Mouse (Mus musculus) midbrain, embryonic 11.5 days (tissue): ENCODE data around the gene Fam208a. TPM values are rescaled to one million over a fixed set of nuclear protein-coding genes. Genes with fewer than 3 reads are reported as not detected.

Experiments used
- ATAC-seq: fragments of 200-750 bp; cut with Nextera tagmentation; 2 replicates; pipeline ENCODE4 v1.8.0; 2017; ENCODE audit warnings: moderate TSS enrichment, moderate library complexity; ENCODE audit not compliant: low FRiP score
- DNase-seq: peaks from one replicate; pipeline ENCODE4 v3.0.0; 2015; ENCODE audit warnings: low spot score; ENCODE audit errors: missing footprints
- H3K27ac ChIP-seq: fragments of 300-500 bp; sonication (generic); 2 replicates; pipeline ENCODE4 v1.5.1; 2014; ENCODE audit warnings: low read depth, low read length
- H3K27me3 ChIP-seq: fragments of 300-500 bp; sonication (generic); 2 replicates; pipeline ENCODE4 v1.6.1; 2014; ENCODE audit warnings: mild to moderate bottlenecking, low read length, moderate library complexity, mixed read lengths; ENCODE audit not compliant: control insufficient read depth, insufficient read depth
- H3K36me3 ChIP-seq: fragments of 300-500 bp; sonication (generic); 2 replicates; pipeline ENCODE4 v1.6.1; 2014; ENCODE audit warnings: mild to moderate bottlenecking, low read length, moderate library complexity, mixed read lengths; ENCODE audit not compliant: control insufficient read depth, insufficient read depth
- H3K4me1 ChIP-seq: fragments of 300-500 bp; sonication (generic); 2 replicates; pipeline ENCODE4 v1.6.1; 2014; ENCODE audit warnings: low read length; ENCODE audit not compliant: control insufficient read depth, insufficient read depth
- H3K4me2 ChIP-seq: fragments of 300-500 bp; sonication (generic); 2 replicates; pipeline ENCODE4 v1.6.1; 2014; ENCODE audit warnings: mild to moderate bottlenecking, moderate library complexity
- H3K4me3 ChIP-seq: fragments of 300-500 bp; sonication (generic); 2 replicates; pipeline ENCODE4 v1.5.1; 2014; ENCODE audit warnings: low read depth, low read length
- H3K9ac ChIP-seq: fragments of 300-500 bp; sonication (generic); 2 replicates; pipeline ENCODE4 v1.6.1; 2014; ENCODE audit warnings: low read length
- H3K9me3 ChIP-seq: fragments of 300-500 bp; sonication (generic); 2 replicates; pipeline ENCODE4 v1.6.1; 2016; ENCODE audit warnings: low read length; ENCODE audit not compliant: control insufficient read depth
- whole genome bisulfite sequencing: fragments of 180-500 bp; shearing (Covaris S2); extraction: QIAGEN DNeasy Blood & Tissue Kit; methylation state at CpG from one replicate; pipeline ENCODE4 v1.1.7; 2014; 5-methylcytosine and 5-hydroxymethylcytosine counted together
- polyA plus RNA-seq: library from polyadenylated mRNA; unstranded; fragments of >200 nt; fragmentation: Nextera tagmentation; extraction: Ambion mirVana; gene quantifications from 2 replicates; pipeline ENCODE4 v1.2.1, GENCODE M21; 2014

Fam208a gene
- polyA plus RNA-seq: 10.5 and 13.8 TPM in 2 replicates

DNA sequence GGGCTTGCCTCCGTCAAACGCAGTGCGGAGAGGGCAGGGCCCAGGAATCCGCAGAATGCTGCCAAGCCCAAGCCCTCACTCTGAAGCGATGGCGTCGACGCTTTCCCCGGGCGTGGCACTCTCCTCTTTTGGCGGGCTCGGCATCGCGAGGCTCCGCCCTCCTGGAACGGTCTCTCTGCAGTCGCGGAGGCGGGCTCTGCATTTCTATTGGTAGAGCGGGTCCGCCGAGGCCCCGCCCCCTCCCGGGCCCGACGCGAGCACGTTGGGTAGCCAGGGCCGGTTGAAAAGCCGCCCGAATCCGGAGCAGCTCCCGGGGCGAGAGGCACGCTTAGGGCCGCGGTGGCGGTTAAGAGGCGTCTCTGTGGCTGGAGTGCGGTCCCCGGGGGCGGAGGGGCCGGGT is at the start of gene Fam208a:
Gene Fam208a (plus strand): TSS at position 262 of the 400 bp plus-strand sequence.
- Histone ChIP-seq H3K27me3 (peaks cover 6% of the 10 kb centered on the region; the same call in 1 of the 2 replicates), H3K4me3 (peak within 1 kb of the TSS; percentile 64), H3K9me3 (peaks cover 5% of the 10 kb centered on the region; the same call in 1 of the 2 replicates), H3K27ac (peak within 1 kb of the TSS; percentile 91), H3K4me2 (peak within 1 kb of the TSS; percentile 63), H3K9ac (peak within 1 kb of the TSS; percentile 95), H3K36me3 (no peaks in the 10 kb centered on the region), H3K4me1 (peaks cover 2% of the 10 kb centered on the region; the same call in 1 of the 2 replicates)
- ATAC-seq (peak; percentile 95), DNase-seq (no peak)
- WGBS: 2% methylated on average over 43 of the region's 43 CpGs

DNA sequence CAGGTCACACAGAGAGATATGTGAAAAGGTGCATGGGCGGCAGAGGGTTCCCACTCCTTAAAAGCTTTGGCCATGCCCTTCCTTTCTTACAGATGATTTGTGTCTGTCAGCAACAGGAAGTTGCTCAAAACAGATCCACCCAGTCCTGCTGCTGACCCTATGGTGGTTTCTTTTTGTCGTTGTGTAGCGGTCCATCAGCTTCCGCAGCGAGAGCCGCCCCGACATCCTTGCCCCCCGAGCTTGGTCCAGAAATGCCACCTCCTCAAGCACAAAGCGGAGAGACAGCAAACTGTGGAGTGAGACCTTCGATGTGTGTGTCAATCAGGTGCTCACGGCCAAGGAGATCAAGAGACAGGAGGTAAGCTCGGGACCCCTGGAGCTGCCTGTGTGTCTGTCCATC is 49.2 kb upstream of the Fam208a start:
- H3K27me3 ChIP-seq: no peaks in the 10 kb centered on the region
- DNase-seq (no peak), ATAC-seq (no peak)
- no peaks in the 10 kb centered on the region for H3K9me3 ChIP-seq
- no peaks in the 10 kb centered on the region for H3K4me1 ChIP-seq
- H3K27ac ChIP-seq: no peak overlapping the region
- H3K36me3 ChIP-seq: no peaks in the 10 kb centered on the region
- no peak overlapping the region for H3K9ac ChIP-seq
- H3K4me3 ChIP-seq: no peak overlapping the region
- no peak overlapping the region for H3K4me2 ChIP-seq
- WGBS: 91% methylated on average over 12 of the region's 12 CpGs

DNA sequence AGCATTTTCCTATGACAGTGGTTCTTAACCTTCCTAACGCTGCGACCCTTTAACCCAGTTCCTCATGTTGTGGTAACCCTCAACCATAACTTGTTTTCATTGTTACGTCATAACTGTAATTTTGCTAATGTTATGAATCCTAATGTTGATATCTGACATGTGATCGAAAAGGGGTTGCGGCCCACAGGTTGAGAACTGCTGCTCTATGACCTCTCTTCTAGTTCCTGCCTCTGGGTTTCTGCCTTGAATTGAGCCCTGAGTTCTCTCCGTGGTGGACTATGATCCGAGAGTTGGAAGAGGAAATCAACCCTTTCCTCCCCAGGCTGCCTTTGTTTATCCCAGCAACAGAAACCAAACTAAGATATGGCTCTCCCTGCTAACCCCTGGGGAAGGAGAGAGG is 47.2 kb upstream of the Fam208a start:
- H3K4me3 ChIP-seq: no peak overlapping the region
- no peak for DNase-seq
- 90% methylated on average over 7 of the region's 7 CpGs for WGBS
- no peak overlapping the region for H3K27ac ChIP-seq
- H3K27me3 ChIP-seq: no peaks in the 10 kb centered on the region
- H3K4me1 ChIP-seq: no peaks in the 10 kb centered on the region
- H3K36me3 ChIP-seq: no peaks in the 10 kb centered on the region
- no peak overlapping the region for H3K9ac ChIP-seq
- H3K4me2 ChIP-seq: no peak overlapping the region
- no peak for ATAC-seq
- no peaks in the 10 kb centered on the region for H3K9me3 ChIP-seq

DNA sequence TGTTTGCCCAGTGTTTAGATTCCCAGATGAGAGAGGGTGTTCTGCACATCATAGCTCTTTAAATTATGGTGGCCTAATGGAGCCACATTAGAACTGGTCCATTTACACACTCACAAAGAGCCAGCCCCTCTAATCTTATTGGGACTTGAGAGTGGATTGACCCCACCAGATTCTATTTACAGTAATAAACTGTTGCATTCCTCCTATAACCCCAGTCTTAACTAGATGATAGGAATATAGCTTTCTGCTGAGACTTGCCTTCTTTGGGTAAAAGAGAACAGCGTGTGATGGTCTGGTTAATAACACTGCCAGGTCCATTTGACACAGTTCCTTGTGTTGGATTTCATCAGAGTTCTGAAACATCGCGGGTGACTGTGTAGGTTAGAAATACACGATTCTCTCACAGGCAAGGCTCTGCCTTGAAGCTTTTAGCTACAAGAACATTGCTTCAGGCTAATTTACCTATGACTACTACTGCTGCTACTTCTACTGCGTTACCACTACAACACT is 45.3 kb upstream of the Fam208a start:
- Histone ChIP-seq H3K4me1 (no peaks in the 10 kb centered on the region), H3K4me3 (no peak overlapping the region), H3K9me3 (no peaks in the 10 kb centered on the region), H3K27me3 (no peaks in the 10 kb centered on the region), H3K9ac (no peak overlapping the region), H3K36me3 (no peaks in the 10 kb centered on the region), H3K4me2 (no peak overlapping the region), H3K27ac (no peak overlapping the region)
- DNase-seq: peak; percentile 56
- no peak for ATAC-seq
- 92% methylated on average over 5 of the region's 5 CpGs for WGBS

DNA sequence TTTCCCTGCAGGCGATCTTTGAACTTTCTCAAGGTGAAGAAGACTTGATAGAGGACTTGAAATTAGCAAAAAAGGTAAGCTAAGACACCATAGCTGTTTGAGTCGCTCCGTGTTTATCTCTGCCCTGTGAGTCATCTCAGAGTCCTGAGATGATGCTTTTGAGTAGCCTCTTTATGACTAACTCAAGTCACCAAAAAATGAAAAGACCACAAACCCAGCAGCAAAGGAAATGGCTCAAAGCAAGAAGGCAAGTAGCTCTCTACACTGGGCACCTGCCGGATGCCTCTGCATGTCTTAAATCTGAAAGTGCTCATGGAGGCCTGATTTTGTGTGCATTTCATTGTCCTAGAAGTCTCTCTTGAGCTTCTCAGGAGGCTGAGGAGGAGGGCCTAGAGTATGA is 44.5 kb upstream of the Fam208a start:
- 86% methylated on average over 4 of the region's 4 CpGs for WGBS

DNA sequence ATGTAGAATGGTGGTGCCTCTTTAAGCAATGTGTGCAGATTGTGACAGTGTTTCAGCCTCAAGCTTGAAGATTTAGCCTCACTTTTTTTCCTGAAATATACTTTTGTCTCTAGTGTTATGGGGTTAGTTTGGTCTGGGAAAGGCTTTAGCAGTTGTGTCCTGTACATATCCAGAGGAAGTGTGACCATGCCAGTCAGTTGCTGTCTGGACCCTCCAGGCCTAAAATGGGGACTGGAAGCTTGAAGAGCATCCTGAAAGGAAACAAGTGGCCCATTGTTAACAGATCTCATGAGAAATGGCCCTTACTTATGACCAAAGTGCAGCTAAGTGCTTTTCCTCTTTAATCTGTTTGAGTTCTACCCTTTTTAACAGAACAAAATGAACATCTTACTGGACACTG is 40.0 kb upstream of the Fam208a start:
- H3K4me1 ChIP-seq: no peaks in the 10 kb centered on the region
- no peaks in the 10 kb centered on the region for H3K9me3 ChIP-seq
- H3K4me2 ChIP-seq: no peak overlapping the region
- H3K27me3 ChIP-seq: no peaks in the 10 kb centered on the region
- H3K36me3 ChIP-seq: no peaks in the 10 kb centered on the region
- H3K4me3 ChIP-seq: no peak overlapping the region
- no peak for DNase-seq
- no peak overlapping the region for H3K9ac ChIP-seq
- H3K27ac ChIP-seq: no peak overlapping the region
- ATAC-seq: no peak

More for the DNA sequence above, 44.5 kb upstream of the Fam208a start:
- Histone ChIP-seq H3K4me1 (no peaks in the 10 kb centered on the region), H3K4me3 (no peak overlapping the region), H3K9ac (no peak overlapping the region), H3K27me3 (no peaks in the 10 kb centered on the region), H3K9me3 (no peaks in the 10 kb centered on the region), H3K4me2 (no peak overlapping the region), H3K27ac (no peak overlapping the region), H3K36me3 (no peaks in the 10 kb centered on the region)
- DNase-seq (no peak), ATAC-seq (no peak)

DNA sequence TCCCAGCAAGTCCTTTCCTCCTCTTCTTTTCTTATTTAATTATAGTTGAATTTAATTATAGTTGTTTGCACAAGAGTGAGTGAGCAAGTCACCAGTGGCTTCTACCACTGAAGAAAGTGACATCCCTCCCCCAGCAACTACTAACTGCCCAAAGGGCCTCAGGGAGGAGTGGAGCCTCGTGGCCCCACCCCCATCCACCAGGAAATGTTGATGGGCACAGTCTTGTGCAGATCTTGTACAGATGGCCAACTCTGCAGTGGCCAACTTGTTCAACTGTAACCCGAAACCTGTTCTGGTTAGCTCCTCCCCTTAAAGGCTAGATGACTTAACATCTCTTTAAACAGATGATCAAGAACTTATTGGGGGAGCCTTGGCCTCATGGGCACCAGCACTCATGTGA is 38.9 kb upstream of the Fam208a start:
- no peak overlapping the region for H3K27ac ChIP-seq
- H3K9ac ChIP-seq: no peak overlapping the region
- no peaks in the 10 kb centered on the region for H3K27me3 ChIP-seq
- DNase-seq (no peak), ATAC-seq (no peak)
- no peaks in the 10 kb centered on the region for H3K4me1 ChIP-seq
- H3K4me2 ChIP-seq: no peak overlapping the region
- 72% methylated on average over 2 of the region's 2 CpGs for WGBS
- H3K9me3 ChIP-seq: no peaks in the 10 kb centered on the region
- H3K36me3 ChIP-seq: no peaks in the 10 kb centered on the region
- no peak overlapping the region for H3K4me3 ChIP-seq

DNA sequence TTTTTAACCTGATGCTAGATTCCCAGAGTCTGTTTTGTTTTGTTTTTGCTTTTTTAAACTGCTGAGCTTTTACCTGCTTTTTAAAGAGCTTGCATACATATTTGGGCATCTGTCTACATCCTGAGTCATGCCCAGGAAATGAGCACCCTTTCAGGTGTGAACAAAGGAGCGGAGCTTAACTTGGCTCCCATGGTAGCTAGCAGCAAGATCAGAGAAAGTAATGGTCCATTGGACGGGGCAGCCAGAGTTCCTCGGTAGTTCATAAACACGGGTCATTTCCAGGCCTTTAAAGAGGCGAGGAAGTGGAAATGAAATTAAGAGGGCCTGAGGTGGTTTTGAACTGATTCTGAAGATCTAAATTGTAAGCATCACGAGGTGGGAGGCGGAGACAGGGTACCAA is 38.0 kb upstream of the Fam208a start:
- H3K9ac ChIP-seq: no peak overlapping the region
- ATAC-seq (no peak), DNase-seq (no peak)
- no peaks in the 10 kb centered on the region for H3K27me3 ChIP-seq
- no peaks in the 10 kb centered on the region for H3K9me3 ChIP-seq
- H3K27ac ChIP-seq: no peak overlapping the region
- no peak overlapping the region for H3K4me3 ChIP-seq
- WGBS: 52% methylated on average over 7 of the region's 7 CpGs
- no peaks in the 10 kb centered on the region for H3K36me3 ChIP-seq
- H3K4me2 ChIP-seq: no peak overlapping the region
- no peaks in the 10 kb centered on the region for H3K4me1 ChIP-seq

DNA sequence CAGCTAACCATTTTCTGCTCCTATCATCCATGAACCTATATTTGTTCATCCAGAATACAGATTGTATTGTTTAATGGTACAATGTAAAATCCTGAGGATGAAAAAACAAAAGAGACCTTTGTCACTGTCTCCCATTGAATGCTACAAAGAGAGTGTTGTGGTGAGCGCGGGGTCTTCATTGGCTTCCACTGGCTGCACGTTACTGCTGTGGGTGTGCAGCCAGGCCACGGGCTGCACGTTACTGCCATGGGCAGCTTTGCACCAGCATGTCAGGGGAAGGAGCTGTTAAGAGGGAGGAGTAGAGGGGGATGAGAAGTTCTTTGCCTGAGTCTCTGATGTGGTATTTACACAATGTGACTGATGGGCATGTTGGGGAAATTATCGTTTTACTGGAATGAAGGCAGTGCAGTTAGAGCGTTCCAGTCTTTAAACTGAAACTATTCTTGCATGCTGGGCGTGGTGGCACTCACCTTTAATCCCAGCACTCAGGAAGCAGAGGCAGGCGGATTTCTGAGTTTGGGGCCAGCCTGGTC is 36.8 kb upstream of the Fam208a start:
- H3K27me3 ChIP-seq: no peaks in the 10 kb centered on the region
- no peak overlapping the region for H3K4me2 ChIP-seq
- H3K9me3 ChIP-seq: no peaks in the 10 kb centered on the region
- DNase-seq (no peak), ATAC-seq (no peak)
- no peaks in the 10 kb centered on the region for H3K36me3 ChIP-seq
- H3K4me1 ChIP-seq: no peaks in the 10 kb centered on the region
- H3K27ac ChIP-seq: no peak overlapping the region
- H3K9ac ChIP-seq: no peak overlapping the region
- WGBS: 76% methylated on average over 9 of the region's 9 CpGs
- no peak overlapping the region for H3K4me3 ChIP-seq
